Mouse (Mus musculus): Measurements from ENCODE around the gene Hmgn1. TPM values are rescaled to one million over a fixed set of nuclear protein-coding genes. Genes with fewer than 3 reads are reported as not detected.

Hmgn1 gene
- polyA plus RNA-seq, 1 experiment, result 120 TPM

GRCm38 (mm10) chr16:96128466-96128865, 937 bp upstream of the Hmgn1 start:
- H3K79me2 ChIP-seq (ENCODE audit: control insufficient read depth, insufficient read depth), result peaks cover 26% of the 10 kb centered on the region
- no peaks in the 10 kb centered on the region for H3K27me3 ChIP-seq (ENCODE audit: control insufficient read depth, insufficient read depth, insufficient read length)
- H3ac ChIP-seq (ENCODE audit: control insufficient read depth, insufficient read length), result no peak overlapping the region
- peak overlapping the region; percentile 49 for H3K4me3 ChIP-seq
- TF ChIP-seq TCF12 (IDR thresholded peaks at IDR 0.05; ENCODE audit: insufficient read depth, poor library complexity, severe bottlenecking) (no peak), CEBPB (IDR thresholded peaks at IDR 0.05; ENCODE audit: insufficient read depth, poor library complexity, severe bottlenecking) (no peak), MYOG (IDR thresholded peaks at IDR 0.05; ENCODE audit: control insufficient read depth in 1 of 3, insufficient read depth in 1 of 3, insufficient read length in 2 of 3, low read depth in 2 of 3) (no peak), USF1 (IDR thresholded peaks at IDR 0.05; ENCODE audit: low read depth) (no peak), POLR2AphosphoS2 (IDR thresholded peaks at IDR 0.05; ENCODE audit: insufficient read length, low read depth) (no peak), MAX (IDR thresholded peaks at IDR 0.05; ENCODE audit: low read depth) (no peak), REST (IDR thresholded peaks at IDR 0.05; ENCODE audit: insufficient read depth, insufficient read length) (no peak), POLR2A (IDR thresholded peaks at IDR 0.05; ENCODE audit: insufficient read length, low read depth) (no peak), TCF3 (IDR thresholded peaks at IDR 0.05; ENCODE audit: insufficient read length, low read depth) (no peak), MYOD1 (IDR thresholded peaks at IDR 0.05; ENCODE audit: control insufficient read depth in 1 of 3, insufficient read length in 2 of 3, low read depth in 2 of 3) (no peak), SRF (IDR thresholded peaks at IDR 0.05; ENCODE audit: control insufficient read depth, insufficient read length, low read depth) (no peak), E2F4 (IDR thresholded peaks at IDR 0.05; ENCODE audit: insufficient read depth) (no peak)
- peaks cover 30% of the 10 kb centered on the region for H3K36me3 ChIP-seq (ENCODE audit: control insufficient read depth, insufficient read depth)
- peak overlapping the region; percentile 90 for H3K4me2 ChIP-seq (ENCODE audit: low read depth)

GRCm38 (mm10) chr16:96127288-96127656, 257 bp downstream of the Hmgn1 start:
- TF ChIP-seq POLR2A (IDR thresholded peaks at IDR 0.05; ENCODE audit: insufficient read length, low read depth) (no peak), MYOG (IDR thresholded peaks at IDR 0.05; ENCODE audit: control insufficient read depth in 1 of 3, insufficient read depth in 1 of 3, insufficient read length in 2 of 3, low read depth in 2 of 3) (no peak), MYOD1 (IDR thresholded peaks at IDR 0.05; ENCODE audit: control insufficient read depth in 1 of 3, insufficient read length in 2 of 3, low read depth in 2 of 3) (peak in 1 of 3 experiments; percentile 10), CEBPB (IDR thresholded peaks at IDR 0.05; ENCODE audit: insufficient read depth, poor library complexity, severe bottlenecking) (no peak)
- Histone ChIP-seq H3K4me3 (peak overlapping the region; percentile 49), H3K36me3 (ENCODE audit: control insufficient read depth, insufficient read depth) (peaks cover 31% of the 10 kb centered on the region), H3ac (ENCODE audit: control insufficient read depth, insufficient read length) (peak overlapping the region; percentile 75), H3K27me3 (ENCODE audit: control insufficient read depth, insufficient read depth, insufficient read length) (no peaks in the 10 kb centered on the region), H3K4me2 (ENCODE audit: low read depth) (no peak overlapping the region), H3K79me2 (ENCODE audit: control insufficient read depth, insufficient read depth) (peaks cover 31% of the 10 kb centered on the region)

GRCm38 (mm10) chr16:96126684-96127171, 801 bp downstream of the Hmgn1 start:
- Histone ChIP-seq H3K79me2 (ENCODE audit: control insufficient read depth, insufficient read depth) (peaks cover 31% of the 10 kb centered on the region), H3K36me3 (ENCODE audit: control insufficient read depth, insufficient read depth) (peaks cover 31% of the 10 kb centered on the region), H3K4me3 (peak overlapping the region; percentile 49), H3ac (ENCODE audit: control insufficient read depth, insufficient read length) (peak overlapping the region; percentile 75), H3K27me3 (ENCODE audit: control insufficient read depth, insufficient read depth, insufficient read length) (no peaks in the 10 kb centered on the region), H3K4me2 (ENCODE audit: low read depth) (peak overlapping the region; percentile 82)
- TF ChIP-seq POLR2AphosphoS2 (IDR thresholded peaks at IDR 0.05; ENCODE audit: insufficient read length, low read depth) (no peak), E2F4 (IDR thresholded peaks at IDR 0.05; ENCODE audit: insufficient read depth) (no peak)

GRCm38 (mm10) chr16:96120022-96120623, 7.4 kb downstream of the Hmgn1 start:
- Histone ChIP-seq H3K4me3 (no peak overlapping the region), H3ac (ENCODE audit: control insufficient read depth, insufficient read length) (no peak overlapping the region), H3K79me2 (ENCODE audit: control insufficient read depth, insufficient read depth) (peaks cover 11% of the 10 kb centered on the region), H3K4me2 (ENCODE audit: low read depth) (no peak overlapping the region), H3K36me3 (ENCODE audit: control insufficient read depth, insufficient read depth) (peaks cover 28% of the 10 kb centered on the region), H3K27me3 (ENCODE audit: control insufficient read depth, insufficient read depth, insufficient read length) (no peaks in the 10 kb centered on the region)
- peak; percentile 76 for TF ChIP-seq POLR2AphosphoS2 (IDR thresholded peaks at IDR 0.05; ENCODE audit: insufficient read length, low read depth)
- no peak for TF ChIP-seq USF1 (IDR thresholded peaks at IDR 0.05; ENCODE audit: low read depth)
- TF ChIP-seq MYOD1 (IDR thresholded peaks at IDR 0.05; ENCODE audit: control insufficient read depth in 1 of 3, insufficient read length in 2 of 3, low read depth in 2 of 3), result no peak
- TF ChIP-seq E2F4 (IDR thresholded peaks at IDR 0.05; ENCODE audit: insufficient read depth), result no peak
- no peak for TF ChIP-seq TCF3 (IDR thresholded peaks at IDR 0.05; ENCODE audit: insufficient read length, low read depth)
- TF ChIP-seq REST (IDR thresholded peaks at IDR 0.05; ENCODE audit: insufficient read depth, insufficient read length), result no peak
- no peak for TF ChIP-seq MAX (IDR thresholded peaks at IDR 0.05; ENCODE audit: low read depth)
- TF ChIP-seq SRF (IDR thresholded peaks at IDR 0.05; ENCODE audit: control insufficient read depth, insufficient read length, low read depth), result no peak

- Histone ChIP-seq H3K27me3 (ENCODE audit: control insufficient read depth, insufficient read depth, insufficient read length) (no peaks in the 10 kb centered on the region), H3K79me2 (ENCODE audit: control insufficient read depth, insufficient read depth) (no peaks in the 10 kb centered on the region), H3ac (ENCODE audit: control insufficient read depth, insufficient read length) (no peak overlapping the region), H3K4me3 (no peak overlapping the region), H3K36me3 (ENCODE audit: control insufficient read depth, insufficient read depth) (peaks cover 7% of the 10 kb centered on the region), H3K4me2 (ENCODE audit: low read depth) (peak overlapping the region; percentile 30)
- no peak for TF ChIP-seq MYOD1 (IDR thresholded peaks at IDR 0.05; ENCODE audit: control insufficient read depth in 1 of 3, insufficient read length in 2 of 3, low read depth in 2 of 3)
- no peak for TF ChIP-seq TCF12 (IDR thresholded peaks at IDR 0.05; ENCODE audit: insufficient read depth, poor library complexity, severe bottlenecking)
- TF ChIP-seq POLR2A (IDR thresholded peaks at IDR 0.05; ENCODE audit: insufficient read length, low read depth), result no peak
Observed at GRCm38 (mm10) chr16:96114729-96115128, 12.8 kb downstream of the Hmgn1 start.

Data from myocyte (in vitro differentiated cells).